Mouse (Mus musculus): Measurements from ENCODE around the gene Stac3. TPM values are rescaled to one million over a fixed set of nuclear protein-coding genes. Genes with fewer than 3 reads are reported as not detected.

Gene Stac3
- polyA plus RNA-seq, 1 experiment, result 5.8 TPM

GRCm38 (mm10) chr10:127514111-127514698, 12.7 kb downstream of the Stac3 start:
- H3K4me3 ChIP-seq (replicated peaks; ENCODE audit: extremely low read depth, low read depth, low read length), result no peak overlapping the region
- H3K4me1 ChIP-seq (ENCODE audit: control insufficient read depth, insufficient read depth, low read length), result peaks cover 5% of the 10 kb centered on the region
- WGBS, result 27% methylated on average over 13 of the region's 13 CpGs
- no peak for DNase-seq
- no peak for TF ChIP-seq CTCF (IDR thresholded peaks at IDR 0.05; ENCODE audit: insufficient read depth, low read length)
- no peak for TF ChIP-seq POLR2A (IDR thresholded peaks at IDR 0.05; ENCODE audit: borderline replicate concordance, extremely low read depth, low read depth, low read length)

GRCm38 (mm10) chr10:127514764-127515163, 13.3 kb downstream of the Stac3 start, which contains the start of gene Ndufa4l2:
Gene Ndufa4l2 (plus strand): TSS chr10:127514967.
- no peak for DNase-seq
- peaks cover 5% of the 10 kb centered on the region for H3K4me1 ChIP-seq (ENCODE audit: control insufficient read depth, insufficient read depth, low read length)
- TF ChIP-seq CTCF (IDR thresholded peaks at IDR 0.05; ENCODE audit: insufficient read depth, low read length) (no peak), POLR2A (IDR thresholded peaks at IDR 0.05; ENCODE audit: borderline replicate concordance, extremely low read depth, low read depth, low read length) (no peak)
- peak within 1 kb of the TSS; percentile 48 for H3K4me3 ChIP-seq (replicated peaks; ENCODE audit: extremely low read depth, low read depth, low read length)
- 22% methylated on average over 6 of the region's 6 CpGs for WGBS

- WGBS, result 45% methylated on average over 9 of the region's 9 CpGs
- TF ChIP-seq CTCF (IDR thresholded peaks at IDR 0.05; ENCODE audit: insufficient read depth, low read length) (no peak), POLR2A (IDR thresholded peaks at IDR 0.05; ENCODE audit: borderline replicate concordance, extremely low read depth, low read depth, low read length) (no peak)
- Histone ChIP-seq H3K4me3 (replicated peaks; ENCODE audit: extremely low read depth, low read depth, low read length) (peak overlapping the region; percentile 48), H3K4me1 (ENCODE audit: control insufficient read depth, insufficient read depth, low read length) (peaks cover 5% of the 10 kb centered on the region)
- no peak for DNase-seq
Observed at GRCm38 (mm10) chr10:127515271-127515982, 13.9 kb downstream of the Stac3 start.

- WGBS, result 50% methylated on average over 8 of the region's 8 CpGs
- peaks cover 5% of the 10 kb centered on the region for H3K4me1 ChIP-seq (ENCODE audit: control insufficient read depth, insufficient read depth, low read length)
- TF ChIP-seq POLR2A (IDR thresholded peaks at IDR 0.05; ENCODE audit: borderline replicate concordance, extremely low read depth, low read depth, low read length) (no peak), CTCF (IDR thresholded peaks at IDR 0.05; ENCODE audit: insufficient read depth, low read length) (no peak)
- DNase-seq, result no peak
- no peak overlapping the region for H3K4me3 ChIP-seq (replicated peaks; ENCODE audit: extremely low read depth, low read depth, low read length)
Observed at GRCm38 (mm10) chr10:127515983-127516459, 14.5 kb downstream of the Stac3 start.

GRCm38 (mm10) chr10:127516576-127517260, 15.2 kb downstream of the Stac3 start:
- Histone ChIP-seq H3K4me3 (replicated peaks; ENCODE audit: extremely low read depth, low read depth, low read length) (no peak overlapping the region), H3K4me1 (ENCODE audit: control insufficient read depth, insufficient read depth, low read length) (peaks cover 5% of the 10 kb centered on the region)
- TF ChIP-seq CTCF (IDR thresholded peaks at IDR 0.05; ENCODE audit: insufficient read depth, low read length), result no peak
- no peak for TF ChIP-seq POLR2A (IDR thresholded peaks at IDR 0.05; ENCODE audit: borderline replicate concordance, extremely low read depth, low read depth, low read length)
- WGBS, result 28% methylated on average over 30 of the region's 30 CpGs
- no peak for DNase-seq

GRCm38 (mm10) chr10:127517941-127518340, 16.5 kb downstream of the Stac3 start:
- Histone ChIP-seq H3K4me3 (replicated peaks; ENCODE audit: extremely low read depth, low read depth, low read length) (no peak overlapping the region), H3K4me1 (ENCODE audit: control insufficient read depth, insufficient read depth, low read length) (peaks cover 3% of the 10 kb centered on the region)
- TF ChIP-seq CTCF (IDR thresholded peaks at IDR 0.05; ENCODE audit: insufficient read depth, low read length) (no peak), POLR2A (IDR thresholded peaks at IDR 0.05; ENCODE audit: borderline replicate concordance, extremely low read depth, low read depth, low read length) (no peak)
- WGBS, result 92% methylated on average over 22 of the region's 22 CpGs
- no peak for DNase-seq

- WGBS, result 94% methylated on average over 26 of the region's 26 CpGs
- no peak overlapping the region for H3K4me3 ChIP-seq (replicated peaks; ENCODE audit: extremely low read depth, low read depth, low read length)
- TF ChIP-seq CTCF (IDR thresholded peaks at IDR 0.05; ENCODE audit: insufficient read depth, low read length) (no peak), POLR2A (IDR thresholded peaks at IDR 0.05; ENCODE audit: borderline replicate concordance, extremely low read depth, low read depth, low read length) (no peak)
- H3K4me1 ChIP-seq (ENCODE audit: control insufficient read depth, insufficient read depth, low read length), result peaks cover 3% of the 10 kb centered on the region
- no peak for DNase-seq
Observed at GRCm38 (mm10) chr10:127519041-127519701, 17.7 kb downstream of the Stac3 start.

GRCm38 (mm10) chr10:127519903-127520713, 18.6 kb downstream of the Stac3 start:
- no peak overlapping the region for H3K4me3 ChIP-seq (replicated peaks; ENCODE audit: extremely low read depth, low read depth, low read length)
- no peak for DNase-seq
- TF ChIP-seq CTCF (IDR thresholded peaks at IDR 0.05; ENCODE audit: insufficient read depth, low read length), result no peak
- TF ChIP-seq POLR2A (IDR thresholded peaks at IDR 0.05; ENCODE audit: borderline replicate concordance, extremely low read depth, low read depth, low read length), result no peak
- 95% methylated on average over 37 of the region's 37 CpGs for WGBS
- peaks cover 3% of the 10 kb centered on the region for H3K4me1 ChIP-seq (ENCODE audit: control insufficient read depth, insufficient read depth, low read length)

Measured in lung, adult 2 months (tissue).